Mouse (Mus musculus): ENCODE results near the gene Gm20835. TPM values are rescaled to one million over a fixed set of nuclear protein-coding genes. Genes with fewer than 3 reads are reported as not detected.
"Not testable (repeated sequence)": the region's sequence is repeated elsewhere in the genome, so short reads cannot be mapped to it uniquely, and the experiment has no call there.

The Gm20835 gene
- polyA plus RNA-seq (2015; fragmentation: Nextera tagmentation; extraction: Ambion mirVana), result not detected in 2 replicates

DNA sequence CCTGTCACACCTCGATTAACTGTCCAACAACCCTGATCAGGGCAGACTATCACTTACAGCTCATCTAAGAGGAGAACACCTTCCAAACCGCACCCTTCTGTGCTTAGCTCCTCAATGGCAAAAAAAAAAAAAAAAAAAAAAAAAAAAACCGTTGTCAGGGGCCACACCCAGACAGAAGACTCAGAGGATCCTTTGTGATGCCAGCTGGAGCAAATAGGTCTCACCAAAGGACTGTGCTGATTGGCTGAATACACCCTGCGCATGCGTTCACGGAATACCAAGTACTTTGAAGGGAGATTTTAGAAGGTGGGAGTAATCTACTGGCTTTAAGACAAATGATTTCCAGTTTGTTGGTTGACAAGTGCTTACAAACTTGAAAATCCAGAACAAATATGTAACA, at the start of gene Gm20835:
Gm20835 (minus strand) TSS at position 101 of the 400 bp plus-strand sequence.
- WGBS, result no CpG with 5 or more reads among the region's 6 CpGs
- ATAC-seq, result not testable (repeated sequence)

More for the DNA sequence above, at the start of gene Gm20835:
- H3K27me3 ChIP-seq (replicated peaks; ENCODE audit: control insufficient read depth, insufficient read depth, low read length); H3K9ac ChIP-seq (ENCODE audit: low read depth, low read length); H3K9me3 ChIP-seq (ENCODE audit: control insufficient read depth, low read length); H3K4me3 ChIP-seq (ENCODE audit: low read length); H3K36me3 ChIP-seq (ENCODE audit: control insufficient read depth, insufficient read depth, low read length); H3K4me1 ChIP-seq (ENCODE audit: control insufficient read depth, insufficient read depth, low read depth, low read length); H3K27ac ChIP-seq (ENCODE audit: low read depth, low read length); H3K4me2 ChIP-seq (ENCODE audit: low read length): not testable (repeated sequence)
